Mouse (Mus musculus) retina, postnatal 7 days (tissue): Measurements from ENCODE around the gene Eng.

ENCODE experiments used
- DNase-seq: peaks from one replicate; pipeline ENCODE4 v3.0.0-alpha.2; 2012; ENCODE audit warnings: low read depth, low spot score

Gene Eng

DNA sequence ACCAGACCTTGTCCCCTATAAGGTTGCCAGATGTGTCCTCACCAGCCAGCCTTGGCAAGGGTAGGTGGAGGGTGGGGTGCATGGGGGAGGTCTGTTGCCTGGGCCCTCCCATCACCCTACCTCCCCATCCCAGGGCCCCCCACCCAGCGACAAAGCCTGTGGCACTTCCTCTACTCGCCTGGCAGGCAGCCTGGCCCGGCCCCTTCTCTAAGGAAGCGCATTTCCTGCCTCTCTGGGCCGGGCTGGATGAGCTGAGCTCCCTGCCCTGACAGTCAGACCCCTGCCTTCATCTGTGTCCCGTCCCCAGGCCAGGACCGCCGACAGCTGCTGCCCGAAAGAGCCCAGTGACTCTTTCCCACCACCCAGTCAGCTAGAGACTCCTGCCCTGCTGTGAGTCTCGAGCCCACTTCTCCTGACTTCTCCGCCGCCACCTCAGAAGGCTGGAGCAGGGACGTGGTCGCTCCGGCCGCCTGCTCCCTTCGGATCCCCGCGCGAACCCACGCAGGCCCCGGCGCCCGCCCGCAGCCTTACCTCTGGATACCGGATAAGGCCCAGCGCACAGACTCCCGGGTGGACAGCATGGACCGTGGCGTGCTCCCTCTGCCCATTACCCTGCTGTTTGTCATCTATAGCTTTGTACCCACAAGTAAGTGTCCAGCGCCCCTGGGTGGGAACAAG is at the start of gene Eng:
Eng (plus strand) TSS at position 217 of the 678 bp plus-strand sequence.
- DNase-seq = no peak

DNA sequence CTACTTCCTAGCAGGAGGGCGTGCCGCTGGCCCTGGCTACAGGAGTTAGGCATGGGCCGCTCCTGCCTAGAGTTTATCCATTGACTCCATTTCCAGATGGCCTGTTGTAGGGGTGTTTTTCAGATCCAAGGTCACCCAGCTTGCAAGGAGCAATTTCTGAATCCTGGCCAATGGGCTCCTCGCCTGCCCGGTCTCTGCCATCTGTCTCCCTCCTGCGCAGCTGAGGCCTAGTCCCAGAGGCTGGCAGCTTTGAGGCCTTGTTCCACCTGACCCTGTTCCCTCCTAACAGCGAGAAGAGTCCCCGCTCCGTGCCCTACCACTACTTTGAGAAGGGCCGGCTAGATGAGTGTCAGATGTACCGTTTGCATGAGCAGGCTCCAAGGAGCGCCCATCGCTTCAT is 49.7 kb upstream of the Eng start:
- DNase-seq = no peak

DNA sequence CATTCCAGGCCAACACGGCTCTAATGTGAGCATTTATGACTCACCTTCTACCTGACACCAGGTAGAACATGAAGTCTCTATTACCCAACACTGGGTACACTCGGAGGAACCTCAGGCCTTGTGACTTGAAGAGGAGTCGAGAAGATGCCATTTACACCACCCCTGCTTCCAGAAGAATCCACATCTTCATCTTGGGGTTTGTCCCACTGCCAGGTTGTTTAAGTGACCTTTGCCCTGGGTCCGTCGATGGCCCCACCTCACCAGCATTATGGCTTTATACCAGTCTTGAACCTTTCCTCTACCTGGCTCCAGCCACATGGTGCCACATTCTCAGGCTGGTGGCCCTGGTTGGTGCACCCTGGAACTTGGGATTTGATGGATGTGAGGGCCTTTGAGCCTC is 49.1 kb upstream of the Eng start:
- no peak for DNase-seq

DNA sequence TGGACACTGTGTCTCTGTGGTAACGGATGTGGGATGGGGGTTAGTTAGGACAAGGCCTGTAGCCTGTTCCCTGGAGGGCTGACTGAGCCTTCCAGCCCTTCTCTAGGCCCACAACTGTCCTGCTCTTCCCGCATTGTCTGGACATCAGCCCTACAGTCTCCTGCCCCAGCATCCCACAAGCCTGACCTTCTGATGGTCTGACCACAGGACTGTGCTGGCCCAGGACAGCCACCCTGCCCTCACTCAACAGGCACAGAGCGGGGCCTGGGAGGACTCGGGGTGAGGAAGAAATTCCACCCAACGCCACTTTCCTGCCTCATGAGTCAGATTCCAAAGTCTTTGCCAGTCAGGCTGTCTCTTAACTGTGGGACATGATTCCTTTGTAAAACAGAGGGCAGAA is 48.7 kb upstream of the Eng start:
- no peak for DNase-seq

DNA sequence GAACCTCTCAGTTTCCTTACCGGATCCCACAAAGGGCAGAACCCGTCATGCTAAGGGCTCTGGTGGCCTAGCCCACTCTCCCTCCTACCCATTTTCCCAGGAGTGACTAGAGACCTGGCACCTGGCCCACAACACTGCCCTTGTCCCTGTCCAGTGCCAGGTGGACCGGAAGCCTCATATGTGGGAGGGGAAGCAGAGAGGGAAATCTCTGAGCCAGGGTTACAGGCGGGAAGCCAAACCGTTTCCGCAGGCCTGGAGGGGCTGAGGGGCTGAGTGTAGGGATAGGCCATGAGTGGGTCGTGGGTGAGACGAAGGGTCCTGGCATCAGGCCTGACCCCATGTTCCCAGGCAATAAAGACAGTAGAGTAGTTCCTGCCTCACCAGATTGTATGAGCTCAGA is 47.9 kb upstream of the Eng start:
- DNase-seq = no peak

DNA sequence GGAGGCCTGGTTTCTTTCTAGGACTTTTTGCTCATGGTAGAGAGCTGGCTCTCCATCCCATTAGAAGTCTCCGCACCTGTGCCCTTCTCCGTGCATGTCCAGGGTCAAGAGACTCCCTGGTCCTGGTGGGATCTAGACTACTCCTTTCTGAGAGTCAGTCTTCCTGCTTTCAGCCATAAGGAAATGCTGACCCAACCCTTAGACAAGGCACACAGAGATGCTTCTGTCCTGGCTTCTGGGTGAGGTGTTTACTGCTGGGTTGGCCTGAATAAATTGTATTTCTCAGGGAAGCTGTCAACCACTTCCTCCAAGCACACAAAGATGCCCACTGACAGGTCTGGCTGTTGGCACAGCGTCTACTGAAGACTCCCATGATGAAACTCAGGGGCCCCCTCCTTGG is 47.0 kb upstream of the Eng start, which contains the start of gene St6galnac6:
St6galnac6 (plus strand) TSS at position 301 of the 400 bp plus-strand sequence.
- DNase-seq = no peak

DNA sequence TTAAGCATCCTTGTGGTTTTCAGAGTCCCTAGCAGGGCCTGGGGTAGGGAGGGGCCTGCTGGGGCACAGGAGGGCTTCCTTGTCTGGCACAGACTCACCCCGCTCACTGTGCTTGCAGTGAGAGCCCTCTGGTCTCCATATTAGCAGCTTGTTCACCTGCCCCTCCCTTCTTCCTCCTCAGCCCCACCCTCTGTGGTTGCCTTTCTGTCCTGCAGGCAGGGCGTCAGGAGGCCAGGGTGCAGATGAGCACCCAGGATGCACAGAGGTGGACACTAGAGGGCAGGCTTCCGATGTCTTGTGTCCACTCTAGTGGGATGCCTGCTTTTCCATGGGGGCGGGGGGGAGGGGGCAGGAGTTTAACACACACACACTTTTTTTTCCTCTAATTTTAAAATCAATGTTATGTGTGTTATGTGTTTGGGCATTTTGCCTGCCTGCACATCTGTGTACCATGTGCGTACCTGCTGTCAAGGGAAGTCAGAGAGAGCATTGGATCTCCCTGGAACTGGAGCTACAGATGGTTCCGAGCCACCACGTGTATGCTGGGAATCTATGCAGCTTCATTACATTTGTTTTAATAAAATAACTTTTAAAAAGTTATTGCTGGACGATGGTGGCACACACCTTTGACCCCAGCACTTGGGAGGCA is 44.9 kb upstream of the Eng start:
- DNase-seq = no peak

DNA sequence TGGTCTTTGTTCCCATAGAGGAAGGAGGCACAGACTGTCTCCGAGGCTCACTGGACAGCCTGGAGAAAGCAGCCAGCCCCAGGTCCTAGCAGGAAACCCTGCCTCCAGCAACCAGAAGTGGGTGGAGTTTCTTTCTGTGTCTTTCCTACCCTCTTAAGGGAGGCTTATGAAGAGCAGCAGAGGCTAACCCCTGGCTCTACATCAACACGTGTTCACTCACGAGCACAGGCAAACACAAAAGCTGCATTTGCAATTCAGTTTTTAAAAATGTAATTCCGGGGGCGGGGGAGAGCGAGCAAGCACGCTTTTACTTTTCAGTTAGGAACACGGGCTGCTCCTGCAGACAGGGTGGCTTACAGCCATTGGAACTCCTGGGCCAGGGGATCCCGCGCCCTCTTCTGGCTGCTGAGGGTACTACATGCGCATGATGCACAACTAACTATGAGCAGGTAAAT is 43.8 kb upstream of the Eng start:
- no peak for DNase-seq

DNA sequence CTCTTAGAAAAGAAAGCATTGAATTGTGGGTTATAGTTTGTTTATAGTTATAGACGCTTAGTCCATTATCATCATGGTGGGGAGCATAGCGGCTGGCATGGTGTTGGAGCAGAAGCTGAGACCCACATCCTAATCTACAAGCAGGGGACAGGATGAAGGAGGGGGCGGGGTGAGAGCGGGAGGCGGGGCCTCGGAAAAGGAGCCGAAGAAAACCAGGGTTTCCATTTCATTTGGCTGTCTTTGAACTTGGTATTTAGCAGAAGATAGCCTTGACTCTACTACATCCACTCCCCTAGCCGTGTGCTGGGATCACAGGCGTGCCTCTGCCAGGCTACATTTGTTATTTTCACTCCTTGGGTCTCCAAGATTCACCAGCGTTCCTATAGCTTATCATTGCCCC is 41.8 kb upstream of the Eng start:
- DNase-seq = no peak

DNA sequence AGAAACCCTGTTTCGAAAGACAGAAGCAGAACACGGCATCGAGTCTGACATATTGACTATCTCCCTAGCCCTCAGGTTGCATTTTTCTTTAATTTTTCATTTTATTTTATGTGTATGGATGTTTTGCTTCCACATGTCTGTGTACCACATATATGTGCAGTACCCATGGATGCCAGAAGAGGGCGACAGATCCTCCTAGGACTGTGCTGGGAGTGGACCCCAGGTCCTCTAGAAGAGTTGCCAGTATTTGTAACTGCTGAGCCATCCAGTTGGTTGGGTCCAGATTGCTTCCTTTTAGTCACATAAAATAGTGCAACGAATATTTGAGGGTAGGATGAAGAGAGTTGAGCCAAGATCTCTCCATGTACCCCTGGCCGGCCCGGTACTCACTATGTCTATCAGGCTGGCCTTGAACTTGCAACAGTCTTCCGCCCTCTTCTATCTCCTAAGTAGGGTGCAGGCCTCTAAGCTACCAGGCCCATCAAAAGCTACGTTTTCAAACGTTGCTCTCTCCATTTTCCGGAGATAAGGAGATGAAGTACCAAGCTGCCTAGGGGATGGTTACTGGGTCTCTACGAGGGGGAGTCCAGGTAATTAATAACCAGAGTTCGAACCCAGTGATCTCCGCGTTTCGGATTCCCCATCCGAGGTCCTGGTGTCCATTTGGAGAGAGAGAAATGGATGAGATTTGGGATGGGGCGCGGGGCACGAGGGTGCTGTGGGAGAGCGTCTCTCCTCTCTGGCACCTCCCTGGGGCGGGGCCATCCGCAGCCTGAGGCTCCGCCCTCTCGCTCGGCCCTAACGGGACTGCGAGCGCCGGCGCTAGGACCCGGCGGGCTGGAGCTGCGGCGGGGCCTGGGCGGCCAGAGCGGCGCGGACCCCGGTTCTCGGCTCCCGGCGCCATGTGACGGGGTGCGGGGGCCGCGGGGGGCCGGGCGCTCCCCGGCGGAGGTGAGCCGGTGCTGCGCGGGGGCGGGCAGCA is 39.9 kb upstream of the Eng start:
- DNase-seq = no peak

DNA sequence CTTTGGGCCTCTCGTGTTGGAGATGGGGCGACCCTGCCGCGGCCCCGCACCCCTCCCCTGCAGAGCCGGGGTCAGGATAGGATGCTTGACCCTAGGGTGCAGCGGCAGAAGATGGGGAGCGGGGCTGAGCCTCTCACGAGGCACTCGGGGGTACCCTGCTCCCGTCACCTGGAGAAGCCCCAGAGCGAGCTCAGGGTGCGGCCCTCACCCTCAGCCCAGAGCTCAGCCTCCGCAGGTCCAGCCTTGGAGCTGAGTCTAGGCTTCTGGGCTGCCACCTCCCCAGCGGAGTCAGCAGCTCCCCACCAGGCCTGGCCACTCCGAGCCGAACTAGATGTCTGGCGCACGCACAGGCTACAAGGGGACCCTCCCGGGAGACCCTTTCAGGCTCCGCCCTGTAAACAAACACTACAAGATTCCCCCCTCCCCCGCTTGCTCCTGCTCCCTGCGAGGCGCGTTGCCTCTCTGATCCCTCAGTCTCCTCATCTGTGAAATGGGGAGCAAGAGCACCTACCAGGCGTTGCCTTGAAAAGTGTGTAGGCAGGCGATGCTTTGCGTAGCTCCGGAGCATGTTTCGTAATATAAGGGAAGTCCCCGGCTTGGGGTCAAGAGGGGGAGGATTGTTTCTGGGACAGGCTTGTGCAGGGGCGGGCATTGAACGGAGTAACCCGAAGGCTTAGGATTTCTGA is 39.0 kb upstream of the Eng start:
- no peak for DNase-seq

DNA sequence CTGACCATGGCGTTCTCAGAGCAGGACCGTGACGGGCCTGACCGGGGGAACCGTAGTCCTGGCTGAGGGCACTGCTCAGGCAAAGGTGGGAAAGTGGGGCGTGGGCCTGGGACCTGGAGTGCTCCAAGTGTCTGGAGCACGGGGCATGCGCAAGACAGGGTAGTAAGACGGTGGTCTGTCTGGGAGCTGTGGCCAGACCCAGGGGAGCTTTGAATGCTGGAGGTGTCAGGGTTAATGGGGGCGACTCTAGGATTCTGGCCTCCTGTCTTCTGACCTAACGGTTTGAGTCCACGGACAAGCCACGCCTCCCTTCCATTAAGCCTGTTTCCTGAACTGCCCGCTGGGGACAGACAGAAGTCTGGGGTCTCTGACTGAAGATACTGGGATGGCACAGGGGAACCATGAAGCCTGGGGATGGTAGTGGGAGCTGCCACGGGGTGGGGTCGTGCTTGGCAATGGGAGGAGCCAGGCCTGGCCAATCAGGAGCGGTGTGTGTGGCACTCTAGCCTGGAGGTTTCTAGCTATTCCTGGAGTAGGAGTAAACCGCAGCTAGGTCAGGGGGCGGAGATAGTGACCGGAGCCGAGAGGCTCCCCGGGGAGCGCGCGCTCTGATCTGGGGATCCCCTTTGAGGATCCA is 38.1 kb upstream of the Eng start:
- no peak for DNase-seq

DNA sequence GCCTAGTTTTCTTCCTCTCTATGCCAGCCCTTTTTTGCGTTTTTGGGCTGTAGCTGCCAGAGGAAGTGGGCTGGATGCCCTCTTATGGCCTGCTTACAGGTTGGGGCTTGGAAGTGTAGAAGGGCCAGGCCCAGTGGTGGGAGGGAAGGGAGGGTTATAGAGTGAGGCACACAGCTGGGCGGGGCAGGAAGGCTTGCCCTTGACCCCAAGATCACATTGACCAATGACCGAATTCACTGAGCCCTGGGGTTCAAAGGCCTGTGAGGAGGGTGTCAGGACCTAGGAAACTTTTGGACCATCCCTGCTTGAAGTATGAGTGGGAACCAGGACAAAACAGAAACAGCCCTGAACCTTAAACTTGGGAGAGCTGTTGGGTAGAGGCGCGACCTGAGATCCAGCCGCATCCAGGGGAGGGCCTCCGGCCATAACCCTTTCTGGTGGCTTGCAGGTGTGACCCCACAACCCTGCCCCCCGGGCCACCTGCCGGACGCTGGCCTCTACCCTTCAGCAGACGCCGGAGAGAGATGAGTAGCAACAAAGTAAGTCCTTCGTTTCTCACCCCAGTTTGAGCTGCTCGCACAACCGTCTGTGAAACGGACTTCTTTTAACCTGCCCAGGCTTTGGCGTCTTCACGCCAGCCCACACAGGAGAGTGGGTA is 37.5 kb upstream of the Eng start:
- no peak for DNase-seq

DNA sequence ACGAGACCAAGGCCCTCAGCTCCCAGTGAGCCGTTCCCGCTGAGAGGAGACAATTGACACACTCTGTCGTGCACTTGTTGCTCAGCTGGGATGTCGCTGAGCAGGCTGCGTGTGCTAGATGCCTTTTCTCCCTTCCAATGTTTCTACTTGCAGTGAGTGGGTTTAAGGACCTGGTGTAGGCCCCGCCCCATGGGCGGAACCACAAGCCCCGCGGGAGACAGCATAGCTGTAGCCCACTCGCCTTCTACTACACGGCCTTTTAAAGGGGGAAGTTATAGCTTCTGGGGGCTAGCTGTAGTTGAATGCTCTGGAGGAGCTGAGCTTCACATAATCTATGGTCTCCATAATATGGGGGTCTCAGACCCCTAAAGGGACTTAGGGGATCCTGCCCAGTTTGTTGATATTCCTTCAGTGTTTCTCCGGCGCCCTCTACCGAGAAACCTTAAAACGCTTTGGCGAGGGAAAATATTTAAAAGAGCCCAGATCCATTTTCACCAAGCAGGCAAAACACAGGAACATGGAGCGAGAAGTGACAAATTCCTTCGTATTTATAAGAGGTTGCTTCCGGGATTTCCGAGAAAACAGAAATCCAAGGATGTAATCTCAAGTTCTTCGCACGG is 35.7 kb upstream of the Eng start:
- DNase-seq = no peak

DNA sequence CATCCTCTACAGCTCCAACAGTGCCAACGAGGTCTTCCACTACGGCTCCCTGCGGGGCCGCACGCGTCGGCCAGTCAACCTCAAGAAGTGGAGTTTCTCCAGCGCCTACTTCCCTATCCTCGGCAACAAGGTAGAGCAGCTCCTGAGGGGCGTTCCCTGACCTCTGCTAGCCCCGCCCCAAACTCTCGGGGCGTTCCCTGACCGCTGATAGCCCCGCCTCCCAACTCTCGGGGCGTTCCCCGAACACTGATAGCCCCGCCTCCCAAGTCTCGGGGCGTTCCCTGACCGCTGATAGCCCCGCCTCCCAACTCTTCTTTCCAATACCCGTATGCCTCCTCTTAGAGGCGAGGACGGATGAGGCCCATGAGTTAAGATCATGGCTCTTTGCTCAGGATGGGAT is 34.1 kb upstream of the Eng start:
- DNase-seq = no peak

DNA sequence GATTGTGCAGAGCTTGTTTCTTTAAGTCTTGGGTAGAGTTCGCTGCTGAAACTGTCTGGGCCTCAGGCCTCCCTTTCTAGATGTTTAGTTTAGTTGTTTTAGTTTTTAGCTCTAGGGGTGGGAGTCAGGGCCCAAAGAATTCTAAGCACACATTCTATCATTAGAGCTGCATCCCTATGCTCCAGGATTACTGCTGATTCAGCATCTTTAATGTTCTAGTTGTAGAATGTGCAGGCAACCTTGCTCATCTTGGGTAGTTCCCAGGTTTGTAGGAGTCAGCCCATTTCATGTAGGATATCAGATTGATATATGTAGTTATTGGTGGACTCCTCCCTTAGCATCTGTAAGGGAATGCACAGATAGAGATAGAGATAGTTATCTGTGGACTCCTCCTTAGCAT is 29.3 kb upstream of the Eng start:
- DNase-seq = no peak

DNA sequence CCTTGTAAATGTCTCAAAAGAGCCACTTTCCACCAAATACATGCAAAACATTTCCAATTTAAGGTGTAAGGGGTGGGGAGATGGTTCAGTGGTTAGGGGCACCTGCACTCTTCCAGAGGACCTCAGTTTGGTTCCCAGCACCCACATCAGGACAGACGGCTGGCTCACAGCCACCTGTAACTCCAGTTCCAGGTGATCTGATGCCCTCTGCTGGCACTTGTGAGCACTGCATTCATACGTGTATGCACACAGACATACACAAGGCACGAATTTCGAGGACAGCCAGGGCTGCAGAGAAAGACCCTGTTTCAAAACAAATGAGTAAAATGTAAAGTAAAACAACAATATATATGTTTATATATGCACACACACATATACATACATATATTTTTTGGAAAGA is 28.8 kb upstream of the Eng start:
- DNase-seq = no peak

DNA sequence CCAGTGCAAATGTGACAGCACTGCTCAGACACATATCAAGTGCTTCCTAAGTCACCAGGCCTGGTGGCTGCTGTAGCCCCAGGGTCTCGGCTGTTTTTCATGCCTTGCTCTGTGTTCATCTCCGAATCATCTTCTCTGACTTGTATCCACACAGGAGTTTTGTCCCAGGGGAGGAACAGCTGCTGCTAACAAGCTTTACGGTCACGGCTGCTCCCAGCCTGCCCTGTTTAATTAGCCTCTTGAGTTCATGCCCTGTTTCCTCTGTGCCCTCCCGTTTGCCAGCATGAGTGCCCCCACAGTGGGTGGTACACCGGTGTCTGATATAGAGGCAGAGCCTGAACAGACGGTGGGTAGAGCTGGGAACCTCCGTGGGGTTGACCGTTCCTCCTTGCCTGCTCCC is 28.3 kb upstream of the Eng start:
- no peak for DNase-seq

DNA sequence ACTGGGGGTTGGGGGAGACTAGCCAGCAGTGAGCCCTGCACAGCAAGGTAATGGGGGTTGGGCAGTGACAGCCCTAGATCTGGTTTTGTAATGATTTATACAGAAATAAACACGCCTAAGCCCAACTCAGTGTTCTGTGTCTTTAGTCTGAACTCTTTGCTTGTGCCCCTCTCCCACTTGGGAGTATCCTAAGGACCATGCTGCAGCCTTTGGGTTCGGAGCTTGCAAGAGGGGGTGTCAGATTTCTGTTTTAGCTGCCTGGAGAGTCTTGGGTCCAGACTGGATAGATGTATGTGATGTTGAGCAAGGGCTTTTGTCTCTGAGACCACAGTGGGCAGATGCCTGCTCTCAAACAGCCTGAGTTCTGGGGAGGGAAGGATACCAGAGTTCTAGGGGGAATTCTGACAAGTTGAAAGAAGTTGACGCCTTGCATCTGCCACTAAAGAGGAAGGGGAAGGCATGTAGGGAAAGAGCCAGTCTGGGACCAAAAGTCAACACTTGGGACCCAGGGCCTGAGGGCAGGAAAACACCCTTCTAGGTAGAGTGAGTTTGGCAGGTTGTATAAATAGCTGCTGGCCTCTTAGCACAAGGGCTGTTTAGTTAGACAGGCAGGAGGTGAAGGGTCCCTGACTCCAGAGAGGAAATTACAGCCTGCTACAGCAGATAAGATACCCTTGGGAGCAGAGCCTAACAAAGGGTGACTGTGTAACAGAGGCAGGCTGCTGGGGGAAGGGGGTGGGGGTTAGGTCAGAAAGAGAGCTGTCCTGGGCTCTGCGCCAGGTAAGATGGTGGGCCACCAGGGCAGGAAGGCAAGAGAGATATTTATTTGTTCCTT is 25.5 kb upstream of the Eng start:
- DNase-seq = no peak

DNA sequence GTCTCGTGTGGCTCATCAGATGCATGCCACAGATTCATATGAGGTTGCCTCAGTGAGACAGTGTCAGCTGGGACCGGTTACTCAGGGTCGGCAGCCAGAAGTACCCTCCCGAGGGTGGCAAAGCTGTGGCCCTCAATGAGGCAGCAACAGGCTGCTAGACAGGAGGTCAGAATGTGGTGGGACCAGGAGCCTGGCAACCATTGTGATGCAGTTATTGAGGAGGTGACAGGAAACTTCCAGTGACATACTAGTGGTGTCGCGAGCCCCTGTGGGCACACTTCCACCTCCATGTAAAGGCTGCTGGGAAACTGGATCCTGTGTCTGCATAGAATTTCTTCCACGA is 24.9 kb upstream of the Eng start, which contains the start of gene Ak1:
Ak1 (plus strand) TSS at position 242 of the 343 bp plus-strand sequence.
- DNase-seq = no peak
